Mouse (Mus musculus) kidney, postnatal 10 days (tissue): ENCODE data around the gene Abhd15.

Experiments used
- DNase-seq: peaks from one replicate; pipeline ENCODE4 v3.0.0; 2021; ENCODE audit warnings: mixed read lengths

Abhd15 gene

GRCm38 (mm10) chr11:77493512-77494343 lies 21.2 kb upstream of the Abhd15 start, which contains the start of gene Git1:
Gene Git1, plus strand, starts transcription at chr11:77493562.
- peak; percentile 77 for DNase-seq

DNA sequence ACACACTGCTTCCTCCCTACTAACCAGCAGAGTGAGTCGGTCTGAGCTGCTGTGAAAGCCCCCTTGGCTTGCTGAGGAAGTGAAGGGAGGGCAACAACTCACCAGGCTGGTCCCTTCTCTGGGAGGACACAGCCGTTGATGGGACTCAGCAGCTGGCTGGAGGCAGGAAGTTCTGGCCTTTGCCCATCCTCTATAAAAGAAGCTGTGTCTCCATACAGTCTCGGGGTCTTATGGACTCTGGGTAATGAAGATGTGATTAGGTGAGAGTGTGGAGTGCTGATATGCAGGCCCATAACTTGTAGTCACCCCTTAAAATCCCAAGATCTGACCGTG lies 20.6 kb upstream of the Abhd15 start:
- DNase-seq, result no peak

GRCm38 (mm10) chr11:77494782-77495181 lies 20.1 kb upstream of the Abhd15 start:
- DNase-seq, result no peak

- no peak for DNase-seq
Measured at GRCm38 (mm10) chr11:77495507-77495906, 19.4 kb upstream of the Abhd15 start.

GRCm38 (mm10) chr11:77497341-77497756 lies 17.6 kb upstream of the Abhd15 start:
- DNase-seq, result peak; percentile 83

GRCm38 (mm10) chr11:77497851-77498250 lies 17.1 kb upstream of the Abhd15 start:
- peak; percentile 64 for DNase-seq

- peak; percentile 32 for DNase-seq
Measured at GRCm38 (mm10) chr11:77498261-77499139, 16.4 kb upstream of the Abhd15 start.

GRCm38 (mm10) chr11:77499354-77499753 lies 15.6 kb upstream of the Abhd15 start:
- DNase-seq, result no peak

DNA sequence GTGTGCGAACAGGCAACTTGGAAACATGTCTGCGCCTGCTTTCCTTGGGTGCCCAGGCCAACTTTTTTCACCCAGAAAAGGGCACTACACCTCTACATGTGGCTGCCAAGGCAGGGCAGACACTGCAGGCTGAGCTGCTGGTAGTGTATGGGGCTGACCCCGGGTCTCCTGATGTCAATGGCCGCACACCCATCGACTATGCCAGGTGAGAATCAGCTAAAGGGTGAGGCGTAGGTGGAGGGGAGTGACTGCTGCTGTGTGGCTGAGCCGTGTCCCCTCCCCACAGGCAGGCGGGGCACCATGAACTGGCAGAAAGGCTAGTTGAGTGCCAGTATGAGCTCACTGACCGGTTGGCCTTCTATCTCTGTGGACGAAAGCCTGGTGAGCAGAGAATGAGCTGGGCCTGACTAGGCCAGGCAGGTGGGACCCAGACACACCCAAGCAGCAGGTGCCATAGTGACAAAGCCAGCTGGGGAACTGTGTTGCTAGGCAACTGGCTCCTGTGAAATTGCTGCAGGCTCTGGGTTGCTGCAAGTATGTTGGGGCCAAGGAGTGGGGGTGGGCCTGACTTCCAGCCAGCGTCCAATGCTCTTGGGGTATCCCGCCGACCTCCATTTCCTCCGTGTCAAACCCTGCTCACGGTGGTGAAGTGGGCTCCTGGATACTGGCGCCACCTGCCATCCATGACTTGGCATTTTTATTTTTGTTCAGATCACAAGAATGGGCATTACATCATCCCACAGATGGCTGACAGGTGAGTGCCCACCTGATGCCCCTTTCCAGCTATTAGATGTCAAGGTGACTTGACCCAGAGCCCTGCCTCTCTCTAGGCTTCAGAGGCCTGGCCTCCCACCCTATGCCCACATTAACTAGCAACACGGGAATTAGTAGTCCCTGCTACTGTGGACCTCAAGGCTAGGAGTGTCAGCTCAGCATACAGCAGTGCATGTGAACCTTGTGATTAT lies 14.3 kb upstream of the Abhd15 start:
- DNase-seq, result peak; percentile 31

DNA sequence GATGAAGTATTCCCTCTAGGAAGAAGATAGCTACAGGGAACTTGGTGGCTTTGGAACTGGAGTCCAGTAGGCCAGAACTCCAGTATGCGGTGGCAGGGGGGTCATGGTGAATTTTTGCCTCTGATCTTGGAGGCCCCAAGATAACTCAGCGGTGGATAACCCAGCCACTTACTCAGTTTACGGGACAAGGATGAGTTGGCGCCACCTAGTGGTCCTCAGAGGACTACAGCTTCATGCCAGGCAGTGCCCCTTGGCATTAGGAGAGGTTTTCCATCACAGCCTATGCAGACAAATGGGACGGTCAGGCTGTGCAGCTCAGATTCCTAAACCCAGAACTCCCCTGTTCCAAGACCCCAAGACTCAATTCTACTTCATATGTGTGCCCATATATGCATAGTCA lies 13.5 kb upstream of the Abhd15 start:
- DNase-seq, result peak; percentile 87

GRCm38 (mm10) chr11:77501971-77502370 lies 12.9 kb upstream of the Abhd15 start:
- peak; percentile 18 for DNase-seq

DNA sequence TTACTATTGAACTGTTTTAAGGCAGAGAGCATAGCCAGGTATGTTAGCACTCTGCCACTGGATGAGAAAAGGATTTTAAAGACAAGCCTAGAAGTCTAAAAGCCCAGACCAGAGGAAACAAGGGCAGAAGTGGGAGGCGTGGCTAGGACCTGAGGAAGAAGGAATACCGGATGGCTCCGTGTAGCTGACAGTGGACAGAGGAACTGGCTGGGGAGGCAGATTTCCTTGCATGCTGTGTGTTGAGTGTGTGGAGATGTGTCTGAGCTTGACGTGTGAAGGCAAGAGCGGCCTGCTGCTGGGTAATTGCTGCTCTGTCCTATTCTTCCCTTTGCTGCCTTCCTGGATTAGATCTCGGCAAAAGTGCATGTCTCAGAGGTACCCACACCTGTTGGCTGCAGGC lies 12.4 kb upstream of the Abhd15 start:
- DNase-seq, result peak; percentile 39

GRCm38 (mm10) chr11:77503511-77503910 lies 11.4 kb upstream of the Abhd15 start:
- peak; percentile 53 for DNase-seq

DNA sequence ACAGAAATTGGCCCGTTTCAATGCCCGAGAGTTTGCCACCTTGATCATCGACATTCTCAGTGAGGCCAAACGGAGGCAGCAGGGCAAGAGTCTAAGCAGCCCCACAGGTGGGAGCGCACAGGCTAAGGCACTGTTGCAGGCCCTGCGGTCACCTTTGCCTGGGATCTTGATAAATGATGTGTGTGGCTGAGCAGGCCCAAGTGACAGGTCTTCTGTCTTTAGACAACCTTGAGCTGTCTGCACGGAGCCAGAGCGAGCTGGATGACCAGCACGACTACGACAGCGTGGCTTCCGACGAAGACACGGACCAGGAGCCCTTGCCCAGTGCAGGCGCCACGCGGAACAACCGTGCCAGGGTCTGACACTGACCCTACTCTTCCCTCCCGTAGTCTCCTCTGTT lies 10.5 kb upstream of the Abhd15 start:
- no peak for DNase-seq

DNA sequence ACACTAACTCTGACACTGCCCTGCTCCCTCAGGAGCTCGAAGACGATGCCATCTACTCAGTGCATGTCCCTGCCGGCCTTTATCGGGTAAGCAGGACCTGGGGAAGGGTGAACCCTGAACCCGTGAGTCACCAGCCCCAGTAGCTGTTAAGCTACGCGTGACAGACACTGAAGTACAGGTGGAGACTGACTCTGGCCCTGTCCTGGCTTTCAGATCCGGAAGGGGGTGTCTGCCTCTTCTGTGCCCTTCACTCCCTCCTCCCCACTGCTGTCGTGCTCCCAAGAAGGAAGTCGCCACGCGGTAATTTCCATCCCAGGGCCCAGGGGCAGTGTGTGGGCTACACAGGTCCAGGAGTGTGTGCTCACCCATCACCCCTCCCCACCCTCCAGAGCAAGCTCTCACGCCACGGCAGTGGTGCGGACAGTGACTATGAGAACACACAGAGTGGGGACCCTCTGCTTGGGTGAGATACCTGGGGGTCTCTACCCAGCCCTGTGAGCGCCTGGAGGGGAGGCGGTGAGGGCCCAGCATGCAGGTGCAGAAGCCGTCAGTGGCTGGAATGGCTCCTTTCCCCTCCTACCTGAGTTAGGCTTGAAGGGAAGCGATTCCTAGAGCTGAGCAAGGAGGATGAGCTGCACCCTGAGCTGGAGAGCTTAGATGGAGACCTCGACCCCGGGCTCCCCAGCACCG lies 9.5 kb upstream of the Abhd15 start:
- no peak for DNase-seq

- DNase-seq, result peak; percentile 71
Measured at GRCm38 (mm10) chr11:77506273-77506672, 8.6 kb upstream of the Abhd15 start.

DNA sequence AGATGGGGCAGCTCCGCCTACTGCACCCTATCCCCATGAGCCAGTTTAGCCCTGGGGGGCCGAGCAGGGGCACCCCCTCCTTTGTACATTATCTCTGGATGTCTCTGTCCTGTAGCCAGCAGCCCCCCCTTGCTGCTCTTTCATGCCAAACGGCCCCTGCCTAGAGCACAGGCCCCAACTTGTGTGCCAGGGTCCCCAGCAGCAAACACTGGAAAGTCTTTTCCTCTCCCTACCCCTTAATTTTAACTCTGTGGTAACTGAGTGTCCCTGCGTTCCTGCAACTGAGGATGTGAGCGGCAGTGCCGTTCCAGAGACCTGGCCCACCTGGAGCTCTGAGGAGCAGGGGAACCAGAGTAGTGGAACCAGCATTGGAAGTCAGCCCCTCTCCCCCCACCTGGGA lies 8.0 kb upstream of the Abhd15 start:
- peak; percentile 12 for DNase-seq

DNA sequence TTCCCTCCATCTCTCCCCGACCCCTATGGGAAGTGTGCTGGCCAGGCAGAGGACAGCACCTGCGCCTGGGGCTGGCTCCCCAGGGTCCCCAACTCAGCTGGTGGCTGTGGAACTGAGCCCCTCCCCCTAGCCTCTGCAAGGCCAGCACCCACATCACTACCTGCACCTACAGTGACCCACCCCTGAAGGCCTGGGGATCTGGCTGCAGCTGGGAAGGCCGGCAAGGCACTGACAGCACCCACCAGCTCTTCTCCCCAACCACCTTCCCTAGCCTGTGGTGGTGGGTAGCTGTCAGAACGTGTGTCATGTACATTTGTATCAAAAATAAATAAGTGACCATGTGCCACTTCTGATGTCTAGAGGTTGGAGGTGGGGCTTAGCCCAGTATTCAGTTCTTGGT lies 7.5 kb upstream of the Abhd15 start:
- peak; percentile 30 for DNase-seq

DNA sequence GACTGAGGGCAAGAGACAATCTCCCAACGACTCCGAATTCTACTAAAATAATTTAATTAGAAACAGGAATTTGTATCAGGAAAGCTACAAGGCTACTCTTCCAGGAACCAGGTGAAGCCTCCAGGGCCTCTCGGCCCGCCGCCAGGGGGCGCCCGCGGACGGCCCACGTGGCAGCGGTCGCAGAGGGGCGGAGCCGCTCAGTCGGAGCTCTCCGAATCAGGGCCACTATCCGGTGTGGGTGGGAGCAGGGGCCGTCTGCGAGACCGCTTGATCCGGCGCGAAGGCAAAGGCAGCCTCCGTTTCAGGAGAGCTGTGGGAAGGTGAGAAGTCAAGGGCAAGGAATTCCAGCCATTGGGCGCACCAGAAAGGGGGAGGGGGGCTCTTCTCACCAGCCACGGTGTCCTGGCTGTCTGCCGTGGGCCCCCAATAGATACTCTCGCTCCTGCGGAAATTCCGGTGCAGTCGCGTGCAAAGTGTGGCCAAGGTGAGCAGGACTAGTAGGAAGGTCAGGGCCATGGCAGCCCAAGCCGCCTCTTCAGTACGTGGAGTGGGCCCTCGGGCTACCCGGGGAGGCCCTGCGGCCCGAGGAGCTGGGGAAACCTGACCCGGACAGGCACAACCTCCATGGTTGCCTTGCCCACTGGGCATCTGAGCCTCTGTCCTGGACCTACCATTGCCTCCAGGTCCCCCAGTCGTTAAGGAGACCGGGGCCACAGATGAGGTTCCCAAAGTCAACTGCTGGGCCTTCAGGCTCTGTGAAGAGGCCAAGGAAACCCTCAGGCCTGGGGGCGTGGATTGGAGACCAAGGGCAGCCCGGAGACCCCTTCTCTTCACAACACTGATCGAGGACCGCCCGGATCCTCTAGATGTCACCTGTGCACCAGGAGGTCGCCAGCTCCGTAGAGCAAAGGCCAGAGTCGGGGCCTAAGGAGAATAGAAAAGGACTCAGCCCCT lies 6.6 kb upstream of the Abhd15 start:
- DNase-seq, result peak; percentile 93

DNA sequence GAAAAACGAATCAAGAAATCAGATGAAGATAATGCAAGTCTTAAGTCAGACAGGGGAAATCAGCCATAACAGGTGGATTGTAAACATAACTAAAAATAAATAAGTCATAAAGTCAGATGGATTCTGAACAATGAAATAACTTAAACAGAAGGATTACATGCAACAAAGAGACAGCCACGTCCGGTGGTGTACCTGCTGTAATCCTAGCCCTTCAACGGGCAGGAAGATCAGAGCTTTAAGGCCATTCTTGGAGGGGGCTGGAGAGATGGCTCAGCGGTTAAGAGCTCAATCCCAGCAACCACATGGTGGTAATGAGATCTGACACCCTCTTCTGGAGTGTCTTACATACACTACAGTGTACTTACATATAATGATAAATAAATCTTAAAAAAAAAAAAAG lies 3.6 kb upstream of the Abhd15 start:
- DNase-seq, result no peak
